Mouse (Mus musculus) stomach, postnatal 0 days (tissue): ENCODE data around the gene Ssbp2.

Source experiments
- CTCF ChIP-seq: IDR thresholded peaks from 2 replicates; pipeline ENCODE4 v1.5.1; 2016; ENCODE audit warnings: antibody characterized with exemption, low read depth, mild to moderate bottlenecking, moderate library complexity
- EP300 ChIP-seq: optimal IDR thresholded peaks from 2 replicates; pipeline ENCODE3; 2016; ENCODE audit warnings: antibody characterized with exemption

- TF ChIP-seq CTCF = no peak
- no peak for TF ChIP-seq EP300
Observed at GRCm38 (mm10) chr13:91457974-91458373, 2.1 kb upstream of the Ssbp2 start.
